Mouse (Mus musculus): ENCODE data around the gene Fmod. TPM values are rescaled to one million over a fixed set of nuclear protein-coding genes. Genes with fewer than 3 reads are reported as not detected.
A peak's percentile ranks its signal among the peaks of the same experiment; 100 is the strongest.

Fmod gene
- total and polyA plus RNA-seq, 2 experiments from 2014 or later = 16.3 to 21.8 TPM

- DNase-seq (ENCODE audit: low spot score) (no peak), ATAC-seq (no peak)
- Histone ChIP-seq H3K4me1 (ENCODE audit: insufficient read depth, low read length) (peaks cover 35% of the 10 kb centered on the region), H3K36me3 (ENCODE audit: insufficient read depth, low read length) (0 out of 2 replicates have a peak, but pooled peaks cover 5% of the 10 kb centered on the region), H3K4me3 (ENCODE audit: low read length) (no peak overlapping the region), H3K9me3 (ENCODE audit: low read length) (no peaks in the 10 kb centered on the region), H3K4me2 (ENCODE audit: low read depth, low read length) (no peak overlapping the region), H3K27ac (no peak overlapping the region), H3K27me3 (ENCODE audit: insufficient read depth, low read length) (no peaks in the 10 kb centered on the region), H3K9ac (replicated peaks; ENCODE audit: low read length) (no peak overlapping the region)
- 73% methylated on average over 1 of the region's 1 CpGs for WGBS
- TF ChIP-seq CTCF (IDR thresholded peaks at IDR 0.05; ENCODE audit: low read depth) = no peak
Measured at GRCm38 (mm10) chr1:134073658-134074057, 36.6 kb downstream of the Fmod start.

GRCm38 (mm10) chr1:134074184-134074583, 37.1 kb downstream of the Fmod start:
- no peaks in the 10 kb centered on the region for H3K9me3 ChIP-seq (ENCODE audit: low read length)
- peaks cover 35% of the 10 kb centered on the region for H3K4me1 ChIP-seq (ENCODE audit: insufficient read depth, low read length)
- DNase-seq (ENCODE audit: low spot score) (no peak), ATAC-seq (no peak)
- H3K27ac ChIP-seq = no peak overlapping the region
- 53% methylated on average over 3 of the region's 3 CpGs for WGBS
- H3K36me3 ChIP-seq (ENCODE audit: insufficient read depth, low read length) = 0 out of 2 replicates have a peak, but pooled peaks cover 5% of the 10 kb centered on the region
- H3K4me3 ChIP-seq (ENCODE audit: low read length) = no peak overlapping the region
- no peak overlapping the region for H3K4me2 ChIP-seq (ENCODE audit: low read depth, low read length)
- TF ChIP-seq CTCF (IDR thresholded peaks at IDR 0.05; ENCODE audit: low read depth) = peak; percentile 12; the same call in 1 of the 2 replicates
- no peak overlapping the region for H3K9ac ChIP-seq (replicated peaks; ENCODE audit: low read length)
- H3K27me3 ChIP-seq (ENCODE audit: insufficient read depth, low read length) = no peaks in the 10 kb centered on the region

- H3K9me3 ChIP-seq (ENCODE audit: low read length) = no peaks in the 10 kb centered on the region
- 0 out of 2 replicates have a peak, but pooled peaks cover 5% of the 10 kb centered on the region for H3K36me3 ChIP-seq (ENCODE audit: insufficient read depth, low read length)
- no peak overlapping the region for H3K9ac ChIP-seq (replicated peaks; ENCODE audit: low read length)
- no peak overlapping the region for H3K4me3 ChIP-seq (ENCODE audit: low read length)
- no peak overlapping the region for H3K27ac ChIP-seq
- no peaks in the 10 kb centered on the region for H3K27me3 ChIP-seq (ENCODE audit: insufficient read depth, low read length)
- no peak overlapping the region for H3K4me2 ChIP-seq (ENCODE audit: low read depth, low read length)
- peaks cover 35% of the 10 kb centered on the region for H3K4me1 ChIP-seq (ENCODE audit: insufficient read depth, low read length)
- DNase-seq (ENCODE audit: low spot score) = no peak
- TF ChIP-seq CTCF (IDR thresholded peaks at IDR 0.05; ENCODE audit: low read depth) = no peak
- 73% methylated on average over 10 of the region's 10 CpGs for WGBS
- no peak for ATAC-seq
Measured at GRCm38 (mm10) chr1:134074606-134075005, 37.6 kb downstream of the Fmod start.

- Histone ChIP-seq H3K9ac (replicated peaks; ENCODE audit: low read length) (no peak overlapping the region), H3K4me3 (ENCODE audit: low read length) (0 out of 2 replicates have a peak overlapping the region, but pooled peaks have one; percentile 7)
Measured at GRCm38 (mm10) chr1:134075532-134075931, 38.5 kb downstream of the Fmod start.

GRCm38 (mm10) chr1:134076789-134077188, 39.7 kb downstream of the Fmod start:
- Histone ChIP-seq H3K4me2 (ENCODE audit: low read depth, low read length) (peak overlapping the region; percentile 80), H3K36me3 (ENCODE audit: insufficient read depth, low read length) (0 out of 2 replicates have a peak, but pooled peaks cover 5% of the 10 kb centered on the region), H3K9ac (replicated peaks; ENCODE audit: low read length) (peak overlapping the region; percentile 28), H3K4me1 (ENCODE audit: insufficient read depth, low read length) (peaks cover 28% of the 10 kb centered on the region), H3K9me3 (ENCODE audit: low read length) (no peaks in the 10 kb centered on the region), H3K27me3 (ENCODE audit: insufficient read depth, low read length) (no peaks in the 10 kb centered on the region), H3K27ac (no peak overlapping the region), H3K4me3 (ENCODE audit: low read length) (peak overlapping the region; percentile 84)
- 11% methylated on average over 2 of the region's 2 CpGs for WGBS
- ATAC-seq (no peak), DNase-seq (ENCODE audit: low spot score) (no peak)
- TF ChIP-seq CTCF (IDR thresholded peaks at IDR 0.05; ENCODE audit: low read depth) = no peak

More at GRCm38 (mm10) chr1:134075532-134075931, 38.5 kb downstream of the Fmod start:
- Histone ChIP-seq H3K36me3 (ENCODE audit: insufficient read depth, low read length) (0 out of 2 replicates have a peak, but pooled peaks cover 5% of the 10 kb centered on the region), H3K9me3 (ENCODE audit: low read length) (no peaks in the 10 kb centered on the region), H3K27me3 (ENCODE audit: insufficient read depth, low read length) (no peaks in the 10 kb centered on the region), H3K4me1 (ENCODE audit: insufficient read depth, low read length) (peaks cover 34% of the 10 kb centered on the region), H3K4me2 (ENCODE audit: low read depth, low read length) (peak overlapping the region; percentile 80), H3K27ac (no peak overlapping the region)
- WGBS = 73% methylated on average over 8 of the region's 8 CpGs
- no peak for TF ChIP-seq CTCF (IDR thresholded peaks at IDR 0.05; ENCODE audit: low read depth)
- no peak for DNase-seq (ENCODE audit: low spot score)
- ATAC-seq = no peak

GRCm38 (mm10) chr1:134077389-134078060, 40.5 kb downstream of the Fmod start:
- Histone ChIP-seq H3K27ac (peak overlapping the region; percentile 79), H3K9ac (replicated peaks; ENCODE audit: low read length) (peak overlapping the region; percentile 89), H3K9me3 (ENCODE audit: low read length) (no peaks in the 10 kb centered on the region), H3K4me3 (ENCODE audit: low read length) (peak overlapping the region; percentile 84), H3K36me3 (ENCODE audit: insufficient read depth, low read length) (0 out of 2 replicates have a peak, but pooled peaks cover 5% of the 10 kb centered on the region), H3K27me3 (ENCODE audit: insufficient read depth, low read length) (no peaks in the 10 kb centered on the region), H3K4me2 (ENCODE audit: low read depth, low read length) (peak overlapping the region; percentile 80), H3K4me1 (ENCODE audit: insufficient read depth, low read length) (peaks cover 26% of the 10 kb centered on the region)
- ATAC-seq = 0 out of 2 replicates have a peak, but pooled peaks have one; percentile 18
- TF ChIP-seq CTCF (IDR thresholded peaks at IDR 0.05; ENCODE audit: low read depth) = peak; percentile 68
- 9% methylated on average over 14 of the region's 14 CpGs for WGBS
- peak; percentile 77 for DNase-seq (ENCODE audit: low spot score)
